Mouse (Mus musculus) stomach, postnatal 0 days (tissue): ENCODE results near the gene Hacd1.

Experiments
- CTCF ChIP-seq: IDR thresholded peaks from 2 replicates; pipeline ENCODE4 v1.5.1; 2016; ENCODE audit warnings: antibody characterized with exemption, low read depth, mild to moderate bottlenecking, moderate library complexity
- EP300 ChIP-seq: optimal IDR thresholded peaks from 2 replicates; pipeline ENCODE3; 2016; ENCODE audit warnings: antibody characterized with exemption

GRCm38 (mm10) chr2:13888568-13888967, 167.4 kb downstream of the Hacd1 start:
- TF ChIP-seq CTCF, result no peak
- TF ChIP-seq EP300, result no peak
